Mouse (Mus musculus) G1E (cell line): ENCODE measurements around the gene Cwc27. TPM values are rescaled to one million over a fixed set of nuclear protein-coding genes. Genes with fewer than 3 reads are reported as not detected.

Experiments used
- ATAC-seq: 2 replicates; pipeline ENCODE4 v1.8.0; 2016; ENCODE audit warnings: mild to moderate bottlenecking; ENCODE audit not compliant: insufficient number of reproducible peaks, poor library complexity, low FRiP score, severe bottlenecking; ENCODE audit errors: extremely low read depth
- DNase-seq: peaks from one replicate; pipeline ENCODE4 v3.0.0; 2012; ENCODE audit warnings: low spot score
- H3K27me3 ChIP-seq: 2 replicates; pipeline ENCODE4 v1.6.1; 2012; ENCODE audit warnings: mild to moderate bottlenecking, low read length, inconsistent platforms; ENCODE audit not compliant: insufficient read depth
- H3K36me3 ChIP-seq: replicated peaks from 2 replicates; pipeline ENCODE3; 2012; ENCODE audit warnings: mild to moderate bottlenecking, inconsistent platforms
- H3K4me1 ChIP-seq: 2 replicates; pipeline ENCODE4 v1.6.1; 2012; ENCODE audit warnings: low read depth, low read length, inconsistent platforms, mixed read lengths; ENCODE audit not compliant: insufficient read depth
- H3K4me3 ChIP-seq: 2 replicates; pipeline ENCODE4 v1.5.1; 2012; ENCODE audit warnings: low read depth, mild to moderate bottlenecking, inconsistent platforms, low read length, moderate library complexity, mixed read lengths
- H3K9me3 ChIP-seq: replicated peaks from 2 replicates; pipeline ENCODE4 v1.6.1; 2012; ENCODE audit warnings: inconsistent platforms
- CTCF ChIP-seq: IDR thresholded peaks from 2 replicates; pipeline ENCODE4 v1.5.1; 2012; ENCODE audit warnings: low read depth, low read length, inconsistent platforms, mixed read lengths
- GATA1 ChIP-seq: IDR thresholded peaks from 2 replicates; pipeline ENCODE4 v1.6.1; 2012; ENCODE audit warnings: borderline replicate concordance, low read length, inconsistent platforms, mixed read lengths
- GATA2 ChIP-seq: IDR thresholded peaks from 2 replicates; pipeline ENCODE4 v1.6.1; 2012; ENCODE audit warnings: low read depth, low read length, inconsistent platforms, borderline replicate concordance
- POLR2AphosphoS5 ChIP-seq: IDR thresholded peaks from 2 replicates; pipeline ENCODE4 v1.6.1; 2012; ENCODE audit warnings: low read depth, low read length, inconsistent platforms; ENCODE audit not compliant: insufficient replicate concordance
- TAL1 ChIP-seq: conservative IDR thresholded peaks from 2 replicates; pipeline ENCODE4 v1.6.1; 2012; ENCODE audit warnings: low read depth, low read length, inconsistent platforms, mixed read lengths
- polyA plus RNA-seq: library from polyadenylated mRNA; stranded (reverse); fragments of >175 nt; gene quantifications from 2 replicates; pipeline ENCODE4 v1.2.3, GENCODE M21; 2012
- total RNA-seq, 2 experiments: library from RNA; stranded (forward) in 1 of 2; stranded (reverse) in 1 of 2; fragments of 200-1000 nt in 1 of 2; fragments of >200 nt in 1 of 2; fragmentation: Nextera tagmentation in 1 of 2; gene quantifications; 2 replicates each; pipeline ENCODE4 v1.2.3; 2014 to 2017

The Cwc27 gene
- total and polyA plus RNA-seq, 3 experiments: 5.1 to 73.0 (median 36.3) TPM

DNA sequence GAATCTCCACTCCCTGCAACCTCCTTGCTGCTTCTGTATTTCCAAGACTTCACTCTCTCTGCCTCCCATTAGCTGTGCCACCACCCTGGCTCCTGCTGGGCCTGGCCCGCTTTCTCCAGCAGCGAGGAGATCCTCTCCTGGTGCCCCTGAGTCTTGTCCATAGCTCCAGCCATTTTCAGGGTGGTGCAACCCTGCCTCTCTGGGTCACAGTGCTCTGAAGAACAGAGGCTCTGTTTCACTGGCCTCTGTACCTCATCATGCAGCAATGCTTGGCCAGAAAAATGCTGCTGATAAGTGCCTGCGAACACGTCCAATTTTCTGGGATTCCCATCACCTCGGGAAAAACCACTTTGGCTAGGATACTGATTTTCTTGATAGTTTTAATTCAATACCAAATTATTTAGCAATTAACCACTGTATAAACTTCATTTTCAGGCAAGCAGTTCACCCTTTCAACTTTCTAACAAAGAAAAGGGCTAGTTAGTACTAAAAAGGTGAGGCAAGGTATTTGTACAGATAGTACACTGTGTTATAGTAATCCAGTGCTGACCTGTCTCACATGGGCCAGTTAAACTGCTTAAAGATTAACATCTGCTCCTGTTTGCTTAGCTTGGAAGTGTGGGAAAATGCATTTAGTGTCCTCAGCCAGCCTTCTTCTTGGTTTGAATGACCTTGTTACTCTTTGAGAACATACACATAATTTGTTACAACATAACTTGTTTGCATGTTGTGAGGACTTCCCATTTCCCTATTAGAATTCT, 176.1 kb downstream of the Cwc27 start:
- Histone ChIP-seq H3K27me3 (no peaks in the 10 kb centered on the region), H3K36me3 (peaks cover 19% of the 10 kb centered on the region), H3K4me3 (no peak overlapping the region), H3K4me1 (no peaks in the 10 kb centered on the region), H3K9me3 (no peaks in the 10 kb centered on the region)
- ATAC-seq (no peak), DNase-seq (no peak)
- TF ChIP-seq CTCF (no peak), GATA1 (no peak), POLR2AphosphoS5 (no peak), TAL1 (no peak), GATA2 (no peak)

DNA sequence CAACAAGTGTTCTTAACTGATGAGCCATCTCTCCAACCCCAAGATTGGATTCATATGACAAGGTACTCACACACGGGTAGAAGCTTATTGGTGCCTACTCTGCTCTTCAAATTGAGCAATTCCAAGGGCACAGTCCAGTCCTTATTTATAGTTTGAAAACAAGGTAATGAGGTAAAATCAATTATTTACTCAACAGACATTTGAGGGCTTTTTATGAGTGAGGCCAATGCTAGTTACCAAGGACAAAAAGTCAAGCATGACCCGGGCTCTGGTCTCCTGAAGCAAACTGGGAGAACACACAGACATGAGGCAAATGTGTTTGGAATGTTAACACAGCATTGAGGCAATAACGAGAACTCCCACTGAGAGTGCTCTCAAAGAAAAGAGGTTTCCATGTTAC, 178.0 kb downstream of the Cwc27 start:
- H3K9me3 ChIP-seq: no peaks in the 10 kb centered on the region
- H3K36me3 ChIP-seq: peaks cover 18% of the 10 kb centered on the region
- H3K4me1 ChIP-seq: no peaks in the 10 kb centered on the region
- no peak overlapping the region for H3K4me3 ChIP-seq
- DNase-seq (no peak), ATAC-seq (no peak)
- no peaks in the 10 kb centered on the region for H3K27me3 ChIP-seq
- TF ChIP-seq TAL1: no peak
- TF ChIP-seq POLR2AphosphoS5: no peak
- no peak for TF ChIP-seq CTCF
- no peak for TF ChIP-seq GATA2
- TF ChIP-seq GATA1: no peak

DNA sequence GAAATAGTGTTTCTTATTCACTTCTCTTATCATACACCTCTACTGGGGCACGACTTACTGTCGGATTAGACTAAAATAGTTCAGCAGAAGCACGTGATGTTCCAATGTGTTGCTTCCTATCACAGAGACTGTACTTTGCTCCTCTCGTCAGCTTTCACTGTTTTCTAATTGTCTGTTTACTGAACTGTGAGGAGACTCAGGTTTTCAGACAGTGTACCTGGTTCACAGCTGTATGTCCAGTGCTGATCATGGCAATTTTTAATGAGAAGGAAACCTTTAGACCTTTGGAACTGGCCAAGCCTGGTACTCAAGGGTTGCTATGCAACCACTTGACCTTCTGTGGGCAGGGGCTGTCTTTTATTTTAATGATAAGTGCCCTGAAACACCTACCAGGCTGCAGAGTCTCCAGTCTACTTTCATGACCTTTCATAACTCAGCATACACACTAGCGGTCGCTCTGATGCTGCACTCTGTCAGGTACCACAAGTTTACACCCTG, 180.9 kb downstream of the Cwc27 start:
- Histone ChIP-seq H3K9me3 (no peaks in the 10 kb centered on the region), H3K36me3 (peaks cover 19% of the 10 kb centered on the region), H3K27me3 (no peaks in the 10 kb centered on the region), H3K4me3 (no peak overlapping the region), H3K4me1 (no peaks in the 10 kb centered on the region)
- no peak for DNase-seq
- no peak for TF ChIP-seq TAL1
- TF ChIP-seq CTCF: no peak
- TF ChIP-seq GATA1: no peak
- no peak for TF ChIP-seq POLR2AphosphoS5
- no peak for TF ChIP-seq GATA2
- ATAC-seq: no peak

DNA sequence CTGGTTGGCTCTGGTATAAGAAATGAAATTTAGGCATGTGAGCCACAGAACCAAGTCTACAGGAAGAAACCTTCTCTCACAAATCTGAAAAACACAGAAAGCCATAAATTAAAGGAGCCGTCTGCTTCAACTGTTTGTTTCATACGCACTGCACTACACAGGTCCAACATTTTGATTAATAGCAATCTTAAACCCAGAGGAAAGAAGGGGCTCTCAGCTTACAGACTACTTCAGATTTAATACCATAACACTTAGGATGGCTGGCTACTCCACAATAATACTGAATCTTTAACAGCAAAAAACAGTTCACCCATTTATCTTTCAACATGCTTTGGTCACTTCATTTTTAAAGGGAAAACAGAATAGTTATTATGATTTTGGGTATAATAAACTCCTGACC, 182.2 kb downstream of the Cwc27 start:
- ATAC-seq: no peak

GRCm38 (mm10) chr13:104632427-104633167, 184.3 kb downstream of the Cwc27 start:
- Histone ChIP-seq H3K4me1 (no peaks in the 10 kb centered on the region), H3K27me3 (no peaks in the 10 kb centered on the region), H3K36me3 (peaks cover 30% of the 10 kb centered on the region), H3K9me3 (no peaks in the 10 kb centered on the region), H3K4me3 (no peak overlapping the region)
- ATAC-seq (no peak), DNase-seq (no peak)
- TF ChIP-seq CTCF (no peak), GATA2 (no peak), POLR2AphosphoS5 (no peak), GATA1 (no peak), TAL1 (no peak)

More for the DNA sequence above, 182.2 kb downstream of the Cwc27 start:
- no peaks in the 10 kb centered on the region for H3K4me1 ChIP-seq
- no peak overlapping the region for H3K4me3 ChIP-seq
- H3K9me3 ChIP-seq: no peaks in the 10 kb centered on the region
- no peaks in the 10 kb centered on the region for H3K27me3 ChIP-seq
- no peak for DNase-seq
- TF ChIP-seq GATA2: no peak
- no peak for TF ChIP-seq POLR2AphosphoS5
- no peak for TF ChIP-seq TAL1
- no peak for TF ChIP-seq GATA1
- no peak for TF ChIP-seq CTCF
- peaks cover 30% of the 10 kb centered on the region for H3K36me3 ChIP-seq

DNA sequence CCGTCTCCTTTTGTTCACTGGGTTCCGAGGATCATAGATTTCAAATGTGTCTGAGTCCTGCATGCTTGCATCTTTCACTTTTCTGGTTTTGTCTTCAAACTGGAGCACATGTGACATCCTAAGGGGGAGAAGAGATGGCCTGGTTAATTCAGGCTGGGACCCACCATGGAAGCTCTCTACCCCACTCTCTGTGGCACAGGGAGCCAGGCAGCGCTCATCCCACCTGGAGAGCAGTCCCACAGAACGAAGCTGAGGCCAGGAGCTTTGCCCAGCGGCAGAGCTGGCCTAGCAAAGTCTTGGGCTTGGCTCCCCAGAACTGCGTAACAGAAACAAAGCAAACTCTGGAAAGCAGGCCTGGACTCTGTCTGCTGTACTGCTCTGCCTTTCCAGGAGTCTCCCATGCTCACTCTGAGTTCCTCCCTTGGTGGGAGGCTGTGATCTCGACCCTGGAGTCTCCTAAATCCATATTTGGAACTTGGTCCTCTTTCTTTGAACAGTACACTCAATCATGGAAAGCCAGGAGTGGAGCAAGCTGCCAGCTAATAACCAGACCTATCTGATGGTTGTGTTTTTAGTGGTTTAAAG, 185.2 kb downstream of the Cwc27 start:
- no peak for TF ChIP-seq CTCF
- TF ChIP-seq POLR2AphosphoS5: no peak
- TF ChIP-seq GATA1: no peak
- Histone ChIP-seq H3K36me3 (peaks cover 36% of the 10 kb centered on the region), H3K4me1 (no peaks in the 10 kb centered on the region), H3K9me3 (no peaks in the 10 kb centered on the region), H3K27me3 (no peaks in the 10 kb centered on the region), H3K4me3 (no peak overlapping the region)
- ATAC-seq (no peak), DNase-seq (no peak)
